Mouse (Mus musculus) c-Kit-positive CD71-negative TER-119-negative erythroid progenitor cells, embryonic 14.5 days (primary cell): ENCODE data around the gene Hoxa4.

Experiments used
- DNase-seq: peaks from one replicate; pipeline ENCODE4 v3.0.0-alpha.2; 2013; ENCODE audit warnings: low read depth

Gene Hoxa4

GRCm38 (mm10) chr6:52203371-52204049, 12.0 kb upstream of the Hoxa4 start:
- no peak for DNase-seq

- no peak for DNase-seq
Observed at GRCm38 (mm10) chr6:52203121-52203370, 11.5 kb upstream of the Hoxa4 start.

GRCm38 (mm10) chr6:52202362-52203120, 11.0 kb upstream of the Hoxa4 start:
- no peak for DNase-seq

GRCm38 (mm10) chr6:52201269-52201668, 9.7 kb upstream of the Hoxa4 start:
- DNase-seq = no peak

GRCm38 (mm10) chr6:52200751-52201250, 9.2 kb upstream of the Hoxa4 start:
- no peak for DNase-seq

- DNase-seq = no peak
Observed at GRCm38 (mm10) chr6:52200073-52200750, 8.7 kb upstream of the Hoxa4 start.

GRCm38 (mm10) chr6:52197271-52197670, 5.7 kb upstream of the Hoxa4 start:
- no peak for DNase-seq

- no peak for DNase-seq
Observed at GRCm38 (mm10) chr6:52196811-52197210, 5.3 kb upstream of the Hoxa4 start.

- no peak for DNase-seq
Observed at GRCm38 (mm10) chr6:52194690-52195089, 3.1 kb upstream of the Hoxa4 start.

- peak; percentile 52 for DNase-seq
Observed at GRCm38 (mm10) chr6:52191860-52192550, 452 bp upstream of the Hoxa4 start.

- no peak for DNase-seq
Observed at GRCm38 (mm10) chr6:52190410-52190809, 1.1 kb downstream of the Hoxa4 start.

GRCm38 (mm10) chr6:52189909-52190308, 1.6 kb downstream of the Hoxa4 start:
- no peak for DNase-seq

GRCm38 (mm10) chr6:52189172-52189591, 2.4 kb downstream of the Hoxa4 start:
- no peak for DNase-seq

- no peak for DNase-seq
Observed at GRCm38 (mm10) chr6:52186500-52186899, 5.1 kb downstream of the Hoxa4 start.

- DNase-seq = no peak
Observed at GRCm38 (mm10) chr6:52185834-52186233, 5.7 kb downstream of the Hoxa4 start.

- no peak for DNase-seq
Observed at GRCm38 (mm10) chr6:52185222-52185621, 6.3 kb downstream of the Hoxa4 start.

- DNase-seq = no peak
Observed at GRCm38 (mm10) chr6:52184668-52185067, 6.9 kb downstream of the Hoxa4 start.

GRCm38 (mm10) chr6:52183311-52184080, 8.1 kb downstream of the Hoxa4 start:
- DNase-seq = no peak

GRCm38 (mm10) chr6:52182793-52183192, 8.8 kb downstream of the Hoxa4 start:
- no peak for DNase-seq

GRCm38 (mm10) chr6:52182030-52182429, 9.5 kb downstream of the Hoxa4 start:
- no peak for DNase-seq

GRCm38 (mm10) chr6:52180726-52181125, 10.8 kb downstream of the Hoxa4 start:
- DNase-seq = no peak
